Mouse (Mus musculus): ENCODE results near the gene Dnajb14. TPM values are rescaled to one million over a fixed set of nuclear protein-coding genes. Genes with fewer than 3 reads are reported as not detected.
"Not testable (repeated sequence)": the region's sequence is repeated elsewhere in the genome, so short reads cannot be mapped to it uniquely, and the experiment has no call there.

Dnajb14 gene
- polyA plus RNA-seq, 1 experiment from 2014 or later: 12.3 TPM

DNA sequence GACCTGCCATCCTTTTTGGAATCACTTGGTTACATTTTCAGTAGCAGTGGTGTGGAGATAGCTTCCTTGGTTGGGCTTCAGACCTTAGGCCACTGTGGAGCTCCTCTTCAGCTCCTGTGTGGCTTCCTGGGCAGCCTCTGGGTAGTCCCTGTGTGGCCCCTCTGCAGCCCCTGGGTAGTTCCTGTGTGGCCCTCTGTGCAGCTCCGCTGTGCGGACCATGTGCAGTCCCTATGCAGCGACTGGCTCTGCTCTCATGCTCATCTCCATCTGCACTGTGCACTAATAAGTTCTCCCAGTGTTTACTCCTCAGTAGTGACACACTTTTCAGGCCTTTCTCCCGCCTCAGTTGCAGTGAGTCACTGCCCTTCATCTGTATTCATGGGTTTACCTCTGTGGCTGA is 24.6 kb downstream of the Dnajb14 start:
- H3K27ac ChIP-seq: no peak overlapping the region
- no peak for ATAC-seq (ENCODE audit: insufficient number of reproducible peaks, insufficient read depth, low FRiP score, low TSS enrichment)
- no peak overlapping the region for H3K9ac ChIP-seq
- H3K4me1 ChIP-seq: no peaks in the 10 kb centered on the region
- H3K36me3 ChIP-seq: peaks cover 34% of the 10 kb centered on the region
- H3K4me3 ChIP-seq: no peak overlapping the region
- no peaks in the 10 kb centered on the region for H3K27me3 ChIP-seq
- no peak overlapping the region for H3K4me2 ChIP-seq (replicated peaks)
- no peaks in the 10 kb centered on the region for H3K9me3 ChIP-seq
- WGBS: 91% methylated on average over 4 of the region's 4 CpGs

DNA sequence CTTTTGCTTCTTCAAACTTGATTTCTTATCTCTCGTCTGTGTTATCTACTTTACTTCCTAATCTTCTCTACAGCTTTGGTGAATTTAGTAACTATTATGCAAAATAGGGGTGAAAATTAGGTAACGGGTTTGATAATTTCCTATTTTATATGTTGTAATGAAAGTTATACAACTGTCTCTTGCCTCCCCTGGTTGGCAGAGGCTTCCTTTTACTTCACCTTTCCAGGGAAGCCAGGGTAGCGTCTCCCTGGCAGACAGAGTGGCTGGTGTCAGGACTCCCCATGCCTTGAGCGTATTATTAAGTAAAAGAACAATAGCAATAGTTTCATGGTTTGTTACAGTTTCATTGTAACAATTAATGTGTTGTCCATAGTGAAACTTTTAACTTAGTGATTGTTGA is 26.3 kb downstream of the Dnajb14 start:
- H3K4me1 ChIP-seq: no peaks in the 10 kb centered on the region
- no peak overlapping the region for H3K4me2 ChIP-seq (replicated peaks)
- peaks cover 48% of the 10 kb centered on the region for H3K36me3 ChIP-seq
- 86% methylated on average over 4 of the region's 4 CpGs for WGBS
- no peaks in the 10 kb centered on the region for H3K27me3 ChIP-seq
- ATAC-seq (ENCODE audit: insufficient number of reproducible peaks, insufficient read depth, low FRiP score, low TSS enrichment): no peak
- no peaks in the 10 kb centered on the region for H3K9me3 ChIP-seq
- H3K27ac ChIP-seq: no peak overlapping the region
- no peak overlapping the region for H3K9ac ChIP-seq
- H3K4me3 ChIP-seq: no peak overlapping the region

DNA sequence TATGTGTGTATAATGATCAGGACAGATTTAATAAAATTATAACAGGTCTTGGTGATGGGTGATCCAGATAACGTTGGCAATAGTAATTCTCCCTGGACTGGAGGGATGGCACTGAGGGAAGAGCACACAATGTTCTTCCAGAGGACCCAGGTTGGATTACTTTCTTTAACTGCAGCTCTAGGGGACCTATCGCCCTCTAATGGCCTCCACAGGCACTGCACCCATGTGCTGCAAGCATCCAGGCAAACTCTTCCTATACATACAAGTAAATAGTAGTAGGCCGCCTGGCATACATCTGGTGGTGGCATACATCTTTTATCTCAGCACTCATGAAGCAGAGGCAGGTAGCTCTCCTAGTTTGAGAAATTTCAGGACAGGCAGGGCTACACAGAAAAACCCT is 27.7 kb downstream of the Dnajb14 start:
- Histone ChIP-seq H3K4me2 (replicated peaks) (no peak overlapping the region), H3K9ac (no peak overlapping the region), H3K4me3 (no peak overlapping the region), H3K4me1 (no peaks in the 10 kb centered on the region), H3K9me3 (no peaks in the 10 kb centered on the region), H3K27ac (no peak overlapping the region), H3K27me3 (no peaks in the 10 kb centered on the region), H3K36me3 (peaks cover 40% of the 10 kb centered on the region)
- no peak for ATAC-seq (ENCODE audit: insufficient number of reproducible peaks, insufficient read depth, low FRiP score, low TSS enrichment)
- WGBS: 94% methylated on average over 3 of the region's 3 CpGs

DNA sequence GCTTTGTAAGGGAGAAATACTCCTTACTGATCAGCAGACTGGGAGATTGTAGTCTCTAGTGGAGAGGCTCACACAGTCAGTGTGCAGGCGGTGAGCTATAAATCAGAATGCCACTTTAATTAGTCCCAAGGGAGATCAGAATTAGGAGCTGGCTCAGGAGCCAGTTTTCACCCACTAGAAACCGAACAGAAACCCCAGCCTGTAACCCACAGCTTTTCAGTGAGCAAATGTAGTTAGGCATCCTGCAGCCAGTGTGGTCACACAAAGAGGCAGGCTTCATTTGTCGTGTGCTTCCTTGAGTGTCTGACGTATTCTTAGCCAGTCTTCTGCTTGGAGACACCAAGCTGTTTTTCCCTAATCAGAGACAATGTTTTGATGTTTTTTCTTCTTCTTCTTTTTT is 28.9 kb downstream of the Dnajb14 start:
- Histone ChIP-seq H3K36me3 (peaks cover 42% of the 10 kb centered on the region), H3K4me2 (replicated peaks) (no peak overlapping the region), H3K27ac (no peak overlapping the region), H3K27me3 (no peaks in the 10 kb centered on the region), H3K9me3 (no peaks in the 10 kb centered on the region), H3K4me3 (no peak overlapping the region), H3K4me1 (no peaks in the 10 kb centered on the region), H3K9ac (no peak overlapping the region)
- no peak for ATAC-seq (ENCODE audit: insufficient number of reproducible peaks, insufficient read depth, low FRiP score, low TSS enrichment)
- WGBS: 89% methylated on average over 4 of the region's 4 CpGs

DNA sequence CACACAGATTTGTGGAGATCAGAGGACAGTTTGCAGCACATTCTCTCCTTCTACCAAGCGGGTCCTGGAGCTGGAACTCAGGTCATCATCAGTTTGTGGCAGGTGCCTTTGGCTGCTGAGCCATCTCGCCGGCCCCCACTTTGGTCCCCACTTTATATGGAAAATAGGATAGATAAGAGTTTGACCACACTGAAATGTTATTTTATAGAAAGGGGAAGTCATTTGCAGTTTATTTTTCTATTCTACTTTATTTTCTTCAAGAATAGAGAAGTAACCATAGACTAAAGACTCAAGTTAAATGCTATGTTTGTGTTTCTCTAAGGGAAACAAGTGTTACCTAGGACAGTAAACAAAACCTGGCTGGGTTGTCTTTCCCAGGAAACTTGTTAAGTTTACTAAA is 29.4 kb downstream of the Dnajb14 start:
- no peaks in the 10 kb centered on the region for H3K4me1 ChIP-seq
- no peak overlapping the region for H3K27ac ChIP-seq
- H3K4me3 ChIP-seq: no peak overlapping the region
- no peaks in the 10 kb centered on the region for H3K9me3 ChIP-seq
- H3K36me3 ChIP-seq: peaks cover 43% of the 10 kb centered on the region
- ATAC-seq (ENCODE audit: insufficient number of reproducible peaks, insufficient read depth, low FRiP score, low TSS enrichment): no peak
- H3K9ac ChIP-seq: no peak overlapping the region
- WGBS: 95% methylated on average over 3 of the region's 3 CpGs
- no peak overlapping the region for H3K4me2 ChIP-seq (replicated peaks)
- H3K27me3 ChIP-seq: no peaks in the 10 kb centered on the region

DNA sequence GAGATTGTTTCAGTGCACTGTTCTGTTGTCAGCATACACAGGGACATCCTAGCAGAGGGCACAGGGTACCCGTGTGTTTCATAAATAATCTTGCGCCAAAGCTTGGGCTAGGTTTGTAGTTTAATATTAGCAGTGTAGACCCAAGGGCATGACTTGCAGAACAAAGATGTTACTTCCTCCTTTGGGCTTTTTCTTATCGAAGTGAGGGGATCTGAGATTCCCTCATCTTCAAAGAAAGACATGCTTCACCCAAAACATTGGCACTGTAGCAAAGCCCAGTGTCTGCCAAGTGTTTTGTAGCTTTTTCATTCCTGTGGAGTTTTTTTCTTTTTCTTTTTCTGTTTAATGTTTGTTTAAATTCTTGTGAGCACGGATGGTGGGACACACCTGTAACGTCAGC is 30.2 kb downstream of the Dnajb14 start:
- Histone ChIP-seq H3K4me2 (replicated peaks) (no peak overlapping the region), H3K4me1 (no peaks in the 10 kb centered on the region), H3K9ac (no peak overlapping the region), H3K27ac (no peak overlapping the region), H3K4me3 (no peak overlapping the region), H3K36me3 (peaks cover 40% of the 10 kb centered on the region), H3K27me3 (no peaks in the 10 kb centered on the region), H3K9me3 (no peaks in the 10 kb centered on the region)
- no peak for ATAC-seq (ENCODE audit: insufficient number of reproducible peaks, insufficient read depth, low FRiP score, low TSS enrichment)
- 83% methylated on average over 5 of the region's 5 CpGs for WGBS

DNA sequence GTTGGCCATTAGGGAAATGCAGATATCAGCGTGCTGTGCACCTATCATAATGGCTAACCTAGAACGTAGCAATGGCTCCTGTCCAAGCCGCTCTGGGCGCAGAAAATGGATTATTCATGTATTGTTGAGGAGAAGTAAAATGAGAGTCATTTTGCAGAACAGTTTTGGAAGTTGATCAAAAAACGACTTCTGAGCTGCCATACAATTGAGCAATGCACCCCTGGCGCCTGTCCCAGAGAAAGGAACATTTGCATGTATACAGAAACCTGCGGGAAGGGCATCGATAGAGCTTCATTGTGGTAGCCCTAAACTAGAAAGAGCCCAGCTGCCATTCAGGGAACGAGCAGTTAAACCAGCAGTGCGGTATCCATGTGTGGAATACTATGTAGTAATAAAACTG is 32.7 kb downstream of the Dnajb14 start:
- H3K36me3 ChIP-seq: peaks cover 33% of the 10 kb centered on the region
- ATAC-seq (ENCODE audit: insufficient number of reproducible peaks, insufficient read depth, low FRiP score, low TSS enrichment): no peak
- no peaks in the 10 kb centered on the region for H3K9me3 ChIP-seq
- no peak overlapping the region for H3K27ac ChIP-seq
- no peak overlapping the region for H3K4me3 ChIP-seq
- H3K27me3 ChIP-seq: no peaks in the 10 kb centered on the region
- WGBS: 89% methylated on average over 10 of the region's 10 CpGs
- H3K4me1 ChIP-seq: no peaks in the 10 kb centered on the region
- no peak overlapping the region for H3K4me2 ChIP-seq (replicated peaks)
- no peak overlapping the region for H3K9ac ChIP-seq

DNA sequence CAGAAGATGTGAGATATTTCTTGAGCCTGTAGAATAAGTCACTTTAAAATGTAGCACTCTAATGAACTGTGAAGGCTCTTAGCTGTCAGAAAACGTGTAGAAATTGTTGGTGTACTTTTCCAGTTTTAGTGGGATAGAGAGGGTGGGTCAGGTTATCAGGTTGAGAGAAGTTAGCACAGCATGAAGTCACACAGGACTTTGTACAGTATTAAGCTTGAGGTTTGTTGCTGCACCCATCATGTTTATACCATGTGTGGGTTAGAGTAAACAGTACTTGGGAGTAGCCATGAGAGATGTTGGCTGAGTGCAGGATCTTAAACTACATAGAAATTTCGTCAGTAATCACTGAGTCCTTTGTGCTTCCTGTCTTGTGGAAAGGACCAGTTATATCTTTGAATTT is 45.6 kb downstream of the Dnajb14 start:
- no peak for ATAC-seq (ENCODE audit: insufficient number of reproducible peaks, insufficient read depth, low FRiP score, low TSS enrichment)
- Histone ChIP-seq H3K9ac (no peak overlapping the region), H3K9me3 (no peaks in the 10 kb centered on the region), H3K36me3 (peaks cover 10% of the 10 kb centered on the region; the same call in 1 of the 2 replicates), H3K27ac (no peak overlapping the region), H3K27me3 (no peaks in the 10 kb centered on the region), H3K4me2 (replicated peaks) (no peak overlapping the region), H3K4me1 (peaks cover 7% of the 10 kb centered on the region; the same call in 1 of the 2 replicates), H3K4me3 (no peak overlapping the region)
- WGBS: 67% methylated on average over 2 of the region's 2 CpGs

DNA sequence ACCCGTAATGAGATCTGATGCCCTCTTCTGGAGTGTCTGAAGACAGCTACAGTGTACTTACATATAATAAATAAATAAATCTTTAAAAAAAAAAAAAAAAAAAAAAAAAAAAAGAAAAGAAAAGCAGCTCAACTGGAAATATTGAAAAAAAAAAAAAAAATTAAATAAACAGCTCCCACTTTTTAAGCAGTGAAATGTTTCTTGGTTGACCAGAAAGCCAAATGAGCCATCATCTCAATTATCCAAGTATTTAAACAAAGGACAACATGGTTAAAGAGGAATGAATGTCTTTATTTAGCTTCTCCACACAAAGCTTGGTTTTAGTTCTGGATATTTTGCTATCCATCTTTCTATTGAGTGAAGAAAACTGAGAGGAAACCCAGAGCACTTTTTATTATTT is 47.1 kb downstream of the Dnajb14 start:
- ATAC-seq (ENCODE audit: insufficient number of reproducible peaks, insufficient read depth, low FRiP score, low TSS enrichment); H3K27me3 ChIP-seq; H3K36me3 ChIP-seq; H3K9me3 ChIP-seq; H3K9ac ChIP-seq; H3K27ac ChIP-seq; H3K4me2 ChIP-seq (replicated peaks); H3K4me3 ChIP-seq: not testable (repeated sequence)
- no CpG with 5 or more reads among the region's 1 CpGs for WGBS
- peaks cover 13% of the 10 kb centered on the region; the same call in 1 of the 2 replicates for H3K4me1 ChIP-seq

DNA sequence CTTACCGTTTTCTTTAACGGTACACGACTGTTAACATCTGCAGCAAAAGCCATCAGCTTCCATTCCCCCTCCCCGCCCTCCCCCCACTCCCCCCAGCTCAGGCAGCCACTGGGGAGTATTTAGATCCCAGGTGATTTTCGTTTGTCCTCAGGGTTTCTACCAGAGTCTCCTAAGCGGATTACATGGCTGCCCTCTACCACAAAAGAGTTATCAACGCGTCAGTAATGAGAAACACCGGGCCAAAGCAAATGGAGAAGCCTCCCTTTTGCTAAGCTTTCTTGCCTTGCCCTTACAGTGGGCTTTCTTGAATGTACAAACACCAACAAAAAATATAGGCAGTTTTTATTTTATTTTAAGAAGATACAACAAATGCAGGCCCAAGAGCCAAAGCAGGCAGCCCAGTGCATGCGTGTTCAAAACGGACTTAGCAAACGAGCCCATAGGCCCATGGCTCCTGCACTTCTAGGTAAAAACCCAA is 50.3 kb downstream of the Dnajb14 start:
- 0 out of 2 replicates have a peak, but pooled peaks cover 10% of the 10 kb centered on the region for H3K36me3 ChIP-seq
- peak overlapping the region; percentile 77 for H3K27ac ChIP-seq
- H3K9me3 ChIP-seq: no peaks in the 10 kb centered on the region
- H3K9ac ChIP-seq: peak overlapping the region; percentile 46; the same call in 1 of the 2 replicates
- no peaks in the 10 kb centered on the region for H3K27me3 ChIP-seq
- peaks cover 14% of the 10 kb centered on the region; the same call in 1 of the 2 replicates for H3K4me1 ChIP-seq
- ATAC-seq (ENCODE audit: insufficient number of reproducible peaks, insufficient read depth, low FRiP score, low TSS enrichment): no peak
- WGBS: 16% methylated on average over 12 of the region's 12 CpGs
- peak overlapping the region; percentile 82 for H3K4me2 ChIP-seq (replicated peaks)
- H3K4me3 ChIP-seq: peak overlapping the region; percentile 73

DNA sequence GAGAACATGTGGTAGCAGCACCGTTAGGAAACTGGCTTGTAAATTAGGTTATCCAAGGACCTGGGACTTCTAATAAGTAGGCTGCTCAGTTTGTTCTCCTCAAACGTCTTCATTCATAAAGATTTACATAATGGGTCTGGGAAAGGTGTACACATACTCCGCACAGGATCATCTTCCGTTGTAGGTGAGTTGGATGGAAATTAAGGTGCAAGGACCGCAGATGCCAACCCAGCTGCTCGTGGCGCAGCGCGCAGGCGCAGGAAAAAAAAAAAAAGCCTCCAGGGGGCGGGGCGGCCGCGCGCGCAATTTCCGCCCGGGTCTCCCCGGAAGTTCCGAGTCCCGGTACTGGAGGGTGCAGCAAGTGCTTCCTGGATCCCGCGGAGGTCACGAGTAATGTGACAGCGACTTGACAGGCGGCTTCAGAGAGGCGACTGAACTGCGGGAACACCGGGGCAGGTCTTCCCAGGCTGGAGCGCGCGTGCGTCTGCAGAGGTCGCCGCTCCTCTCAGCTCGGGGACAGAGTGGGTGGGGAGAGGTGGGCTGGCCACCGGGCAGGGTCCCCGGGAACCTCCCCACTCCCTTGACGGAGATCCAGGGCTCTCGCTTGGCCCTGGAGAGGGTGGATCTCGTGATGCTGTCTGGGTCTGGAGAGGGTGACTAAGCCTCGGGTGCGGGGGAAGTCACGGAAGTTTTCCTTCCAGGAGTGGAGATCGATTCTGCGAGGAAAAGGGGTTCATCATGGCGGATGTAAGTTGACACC is 50.9 kb downstream of the Dnajb14 start, which contains the start of gene Lamtor3:
Gene Lamtor3 (plus strand): TSS at position 335 of the 760 bp plus-strand sequence.
- peak within 1 kb of the TSS; percentile 77 for H3K27ac ChIP-seq
- H3K36me3 ChIP-seq: 0 out of 2 replicates have a peak, but pooled peaks cover 10% of the 10 kb centered on the region
- H3K4me1 ChIP-seq: peaks cover 14% of the 10 kb centered on the region; the same call in 1 of the 2 replicates
- no peaks in the 10 kb centered on the region for H3K9me3 ChIP-seq
- under 1% methylated on average over 47 of the region's 47 CpGs for WGBS
- peak; percentile 87 for ATAC-seq (ENCODE audit: insufficient number of reproducible peaks, insufficient read depth, low FRiP score, low TSS enrichment)
- no peaks in the 10 kb centered on the region for H3K27me3 ChIP-seq
- H3K4me3 ChIP-seq: peak within 1 kb of the TSS; percentile 73
- peak within 1 kb of the TSS; percentile 82 for H3K4me2 ChIP-seq (replicated peaks)
- H3K9ac ChIP-seq: peak within 1 kb of the TSS; percentile 74

DNA sequence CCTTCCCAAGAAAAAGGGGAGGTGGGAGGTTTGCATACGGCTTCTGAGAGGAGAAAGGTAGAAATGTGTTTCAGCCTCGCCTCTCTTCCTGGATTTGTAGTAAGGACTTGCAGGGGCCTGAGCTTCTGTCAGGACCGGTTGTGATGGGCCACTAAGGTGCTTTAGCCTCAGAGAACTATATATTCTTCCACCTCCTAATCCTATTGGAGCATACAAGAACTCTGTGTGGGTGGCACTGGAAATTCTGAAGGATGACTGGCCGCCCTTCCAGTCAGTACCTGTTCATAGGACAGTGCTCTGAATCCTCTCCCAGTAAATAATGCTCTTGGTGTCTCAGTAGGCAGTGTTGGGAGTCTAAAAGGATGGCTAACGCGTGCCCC is 51.4 kb downstream of the Dnajb14 start:
- peak overlapping the region; percentile 73 for H3K4me3 ChIP-seq
- H3K27me3 ChIP-seq: no peaks in the 10 kb centered on the region
- H3K36me3 ChIP-seq: 0 out of 2 replicates have a peak, but pooled peaks cover 13% of the 10 kb centered on the region
- peak; percentile 67; the same call in 1 of the 2 replicates for ATAC-seq (ENCODE audit: insufficient number of reproducible peaks, insufficient read depth, low FRiP score, low TSS enrichment)
- peak overlapping the region; percentile 82 for H3K4me2 ChIP-seq (replicated peaks)
- WGBS: 12% methylated on average over 6 of the region's 6 CpGs
- no peaks in the 10 kb centered on the region for H3K9me3 ChIP-seq
- H3K9ac ChIP-seq: peak overlapping the region; percentile 74
- H3K27ac ChIP-seq: 0 out of 2 replicates have a peak overlapping the region, but pooled peaks have one; percentile 77
- peaks cover 14% of the 10 kb centered on the region; the same call in 1 of the 2 replicates for H3K4me1 ChIP-seq
